Mouse (Mus musculus): ENCODE results near the gene Trpc2.
"Not testable (repeated sequence)": the region's sequence is repeated elsewhere in the genome, so short reads cannot be mapped to it uniquely, and the experiment has no call there.

Trpc2 gene

DNA sequence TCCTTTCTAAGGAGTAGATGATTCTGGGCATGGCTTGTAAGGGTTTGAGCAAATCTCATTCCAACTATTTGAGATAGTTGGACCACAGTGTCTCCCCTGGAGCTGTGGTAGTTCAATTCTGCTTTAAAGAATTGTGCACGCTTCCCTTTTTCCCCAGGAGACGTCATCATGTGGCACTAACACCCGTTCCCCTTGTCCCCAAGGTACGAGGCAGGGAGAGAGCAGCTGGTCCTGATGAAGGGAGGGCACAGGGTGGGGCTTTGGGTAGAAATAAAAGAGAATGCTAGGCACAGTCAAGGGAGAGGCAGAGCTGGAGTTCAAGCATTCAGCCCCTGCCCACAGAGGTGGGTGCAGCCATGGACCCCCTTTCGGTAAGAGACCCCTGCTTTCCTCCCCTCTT, at the start of gene Trpc2:
TSS of gene Trpc2 (plus strand) at position 301 of the 400 bp plus-strand sequence.
- DNase-seq = no peak

DNA sequence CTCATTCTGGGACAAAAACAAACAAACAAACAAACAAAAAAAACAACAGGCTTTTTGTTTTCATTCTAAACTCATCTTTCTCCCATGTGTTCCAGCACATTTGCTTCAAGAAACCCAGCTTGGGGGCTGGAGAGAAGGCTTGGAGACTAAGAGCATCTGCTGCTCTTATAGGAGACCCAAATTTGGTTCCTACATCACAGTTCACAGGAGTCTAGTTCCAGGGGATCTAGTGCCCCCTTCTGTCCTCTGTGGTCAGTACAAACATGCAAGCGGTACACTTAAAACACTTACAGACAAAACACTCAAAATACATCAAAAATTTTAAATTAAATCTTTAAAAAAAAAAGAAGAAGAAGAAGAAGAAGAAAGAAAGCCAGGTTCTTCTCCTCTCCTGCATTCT, 48.0 kb upstream of the Trpc2 start:
- no peak for DNase-seq

DNA sequence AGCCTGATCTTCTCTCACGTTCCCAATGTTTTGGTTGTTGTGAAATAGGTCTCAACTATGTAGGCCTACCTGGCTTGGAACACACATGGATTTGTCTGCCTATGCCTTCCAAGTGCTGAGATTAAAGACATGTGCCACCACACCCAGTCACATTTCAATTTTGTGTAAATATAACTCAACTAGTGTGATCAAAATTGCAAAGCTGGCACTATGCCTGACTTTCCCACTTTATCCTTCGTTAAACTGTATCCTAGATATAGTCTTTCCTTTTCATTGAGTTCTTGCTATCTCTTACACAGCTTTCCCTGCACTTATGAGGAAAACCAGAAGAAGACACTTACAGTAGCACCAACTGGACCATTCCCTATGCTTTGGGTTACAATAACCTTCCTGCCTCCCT, 47.4 kb upstream of the Trpc2 start:
- DNase-seq = no peak

DNA sequence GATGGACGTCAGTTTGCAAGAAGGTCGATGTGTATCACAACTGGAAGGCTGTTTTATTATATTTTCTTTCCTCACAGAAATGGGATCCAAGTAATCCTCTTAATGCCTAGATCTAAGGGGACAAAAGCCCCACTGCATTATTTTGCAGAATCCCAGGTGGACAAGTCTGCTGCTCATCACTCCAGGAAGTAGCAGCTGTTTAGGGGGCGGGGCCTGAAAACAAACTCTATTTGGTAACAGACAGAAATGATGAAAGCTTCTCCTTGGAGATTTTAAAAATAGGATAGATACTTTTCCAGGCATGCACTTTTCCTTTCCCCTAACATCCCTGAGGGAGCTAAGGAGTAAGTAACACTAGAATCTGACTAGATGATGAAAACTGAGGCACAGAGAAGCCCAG, 45.6 kb upstream of the Trpc2 start:
- DNase-seq = no peak

DNA sequence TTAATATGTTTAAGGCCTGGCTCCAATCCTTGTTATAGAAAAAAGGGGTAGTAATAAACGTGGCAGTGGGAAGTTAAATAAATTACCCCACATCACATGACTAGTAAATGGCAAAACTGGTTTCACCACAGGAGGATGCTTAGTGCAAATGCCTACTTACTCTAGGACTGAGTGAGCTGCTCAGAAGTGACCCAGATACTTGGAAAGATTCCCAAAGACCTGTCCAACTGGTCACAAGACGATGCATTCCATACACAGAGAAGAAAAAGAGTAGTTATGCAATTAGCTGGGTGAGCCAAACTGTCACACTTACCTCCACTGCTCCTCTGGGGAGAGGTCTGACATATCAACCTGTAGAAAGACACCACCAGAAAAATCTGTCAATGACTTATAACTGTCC, 40.6 kb upstream of the Trpc2 start:
- DNase-seq = no peak

GRCm38 (mm10) chr7:102048524-102048923, 34.4 kb upstream of the Trpc2 start:
- not testable (repeated sequence) for DNase-seq

GRCm38 (mm10) chr7:102061353-102061752, 21.6 kb upstream of the Trpc2 start:
- DNase-seq = no peak

- no peak for DNase-seq
Observed at GRCm38 (mm10) chr7:102062203-102062602, 20.7 kb upstream of the Trpc2 start.

- no peak for DNase-seq
Observed at GRCm38 (mm10) chr7:102063891-102064290, 19.0 kb upstream of the Trpc2 start.

DNA sequence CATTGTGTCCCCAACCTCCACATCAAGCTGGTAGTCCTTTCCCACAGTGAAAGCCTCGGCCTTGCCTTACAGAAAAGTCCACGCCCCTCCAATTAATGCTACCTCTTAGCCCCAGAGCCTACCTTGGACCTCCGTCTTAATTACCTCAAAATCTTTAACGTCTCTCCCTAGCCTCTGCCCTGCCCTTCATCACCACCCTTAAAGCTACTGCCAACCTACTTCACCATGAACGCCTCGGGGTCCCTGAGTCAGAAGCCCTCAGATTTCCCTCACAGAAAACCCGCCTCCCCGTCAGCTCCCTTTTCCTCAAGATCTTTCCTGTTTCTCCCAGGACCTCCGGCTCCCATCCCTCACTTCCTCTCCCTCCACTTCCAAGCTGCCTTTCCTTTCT, 18.3 kb upstream of the Trpc2 start:
- peak; percentile 14 for DNase-seq

DNA sequence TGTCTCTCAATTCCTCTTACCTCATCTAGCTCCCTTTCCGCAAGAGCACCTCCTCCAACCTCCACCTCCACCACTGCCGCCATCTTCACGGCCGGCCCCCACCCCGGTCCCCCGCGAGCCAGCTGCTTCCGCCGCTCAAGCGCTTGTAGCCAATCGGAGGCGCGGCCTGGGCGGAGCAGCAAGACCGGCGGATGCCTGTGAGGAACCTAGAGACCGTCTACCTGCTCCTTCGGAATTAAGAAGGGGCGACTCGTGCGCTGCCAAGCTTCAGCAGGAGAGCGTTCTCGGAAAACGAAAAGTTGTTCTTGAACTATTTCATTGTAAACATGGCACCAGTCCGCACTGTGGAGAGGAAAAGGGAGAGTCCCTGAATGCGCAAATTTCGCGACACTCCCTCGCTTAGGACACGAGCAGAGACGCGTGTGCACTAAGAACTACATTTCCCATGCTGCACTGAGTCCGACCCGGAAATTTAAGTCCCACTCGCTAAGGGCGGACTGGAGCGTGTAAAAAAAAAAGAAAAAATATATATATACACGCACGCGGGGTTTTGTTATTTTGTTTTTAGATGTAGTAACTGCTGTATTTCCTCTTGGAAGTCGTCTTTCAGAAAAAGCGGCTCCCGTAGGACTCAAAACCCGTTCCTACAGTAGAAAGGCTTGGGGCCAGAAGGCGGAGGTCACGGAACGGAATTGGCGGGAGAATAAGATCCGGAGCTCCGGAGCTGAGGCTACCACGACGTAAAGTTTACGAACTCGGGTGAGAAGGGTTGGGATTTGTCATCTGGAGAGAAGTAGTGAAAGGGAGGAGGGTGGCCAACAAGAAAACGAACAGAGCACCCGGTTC, 17.6 kb upstream of the Trpc2 start, which contains the start of the genes Rnf121, Xndc1 and Xntrpc:
TSS of gene Rnf121 (minus strand) at position 424 of the 846 bp plus-strand sequence.
TSS of gene Xndc1 (plus strand) at position 466 of the 846 bp plus-strand sequence.
TSS of gene Xntrpc (plus strand) at position 668 of the 846 bp plus-strand sequence.
- DNase-seq = peak; percentile 90

DNA sequence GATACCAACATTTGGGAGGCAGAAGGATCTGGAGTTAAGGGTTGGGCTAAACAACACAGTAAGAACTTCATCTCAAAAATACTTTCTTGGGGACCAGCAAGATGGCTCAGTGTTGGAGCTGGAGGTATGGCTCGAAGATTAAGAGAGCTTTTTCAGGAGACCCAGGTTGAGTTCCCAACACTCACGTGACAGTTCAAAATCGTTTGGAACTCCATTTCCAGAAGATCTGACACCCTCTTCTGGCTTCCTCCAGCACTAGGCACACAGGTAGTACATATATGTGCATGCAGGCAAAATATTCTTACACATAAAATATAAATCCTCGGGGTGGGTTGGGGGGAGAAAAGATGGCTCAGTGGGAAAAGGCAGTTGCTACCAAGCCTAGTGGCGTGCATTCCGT, 16.6 kb upstream of the Trpc2 start:
- DNase-seq = no peak

- DNase-seq = no peak
Observed at GRCm38 (mm10) chr7:102076714-102077296, 6.1 kb upstream of the Trpc2 start.

DNA sequence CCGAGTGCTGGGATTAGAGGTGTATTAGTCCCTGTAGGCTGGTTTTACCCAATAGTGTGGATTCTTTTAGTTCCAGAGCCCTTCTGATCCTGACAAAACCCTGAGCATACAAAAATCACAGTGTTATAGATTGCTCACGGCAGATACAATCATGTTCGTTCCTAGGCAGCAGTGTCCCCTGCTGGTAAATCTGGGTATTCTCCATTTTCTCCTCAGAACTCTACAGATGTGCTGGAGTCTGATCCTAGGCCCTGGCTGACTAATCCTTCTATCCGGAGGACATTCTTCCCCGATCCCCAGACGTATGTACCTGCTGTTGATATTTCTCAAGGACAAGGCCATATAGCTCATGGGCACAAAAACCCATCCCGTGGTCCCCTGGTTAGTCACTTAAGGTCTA, 4.4 kb upstream of the Trpc2 start:
- DNase-seq = peak; percentile 25

GRCm38 (mm10) chr7:102080311-102080710, 2.6 kb upstream of the Trpc2 start:
- DNase-seq = no peak

DNA sequence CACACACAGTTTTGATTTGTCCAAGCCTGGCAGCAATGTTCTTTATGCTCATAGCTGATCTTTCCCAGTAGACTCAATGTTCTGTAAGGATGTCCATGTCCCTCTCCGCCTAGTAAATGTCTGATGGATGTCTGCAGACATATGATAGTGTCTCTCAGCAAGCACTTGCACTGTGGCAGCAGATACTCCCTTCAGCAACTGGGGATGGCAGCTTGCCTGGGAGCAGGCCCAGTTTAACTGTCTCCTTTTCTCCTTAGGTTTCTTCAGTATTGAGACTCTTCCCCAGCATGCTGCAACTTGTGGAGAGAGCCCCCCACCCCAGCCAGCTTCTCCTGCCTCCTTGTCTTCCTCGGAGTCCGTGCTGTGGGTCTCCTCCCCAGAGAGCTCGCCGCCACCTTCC, 1.1 kb upstream of the Trpc2 start:
- no peak for DNase-seq

GRCm38 (mm10) chr7:102084041-102084696, 1.3 kb downstream of the Trpc2 start:
- DNase-seq = no peak

DNA sequence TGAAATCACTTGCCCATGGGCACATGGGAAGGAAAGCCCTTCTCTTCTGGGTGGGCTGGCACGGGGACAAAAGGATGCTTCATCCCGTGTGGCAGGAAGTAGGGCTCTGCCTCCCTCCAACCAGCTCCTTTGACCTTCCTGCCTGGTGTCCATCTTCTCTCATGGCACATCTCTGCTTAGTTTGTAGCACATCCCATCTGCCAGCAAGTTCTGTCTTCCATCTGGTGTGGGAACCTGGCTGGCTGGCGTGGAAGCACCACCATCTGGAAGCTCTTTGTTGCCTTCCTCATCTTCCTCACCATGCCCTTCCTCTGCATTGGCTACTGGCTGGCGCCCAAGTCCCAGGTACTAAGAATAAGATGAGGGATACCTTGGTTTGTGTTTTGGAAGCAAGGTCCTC, 4.4 kb downstream of the Trpc2 start:
- DNase-seq = no peak

DNA sequence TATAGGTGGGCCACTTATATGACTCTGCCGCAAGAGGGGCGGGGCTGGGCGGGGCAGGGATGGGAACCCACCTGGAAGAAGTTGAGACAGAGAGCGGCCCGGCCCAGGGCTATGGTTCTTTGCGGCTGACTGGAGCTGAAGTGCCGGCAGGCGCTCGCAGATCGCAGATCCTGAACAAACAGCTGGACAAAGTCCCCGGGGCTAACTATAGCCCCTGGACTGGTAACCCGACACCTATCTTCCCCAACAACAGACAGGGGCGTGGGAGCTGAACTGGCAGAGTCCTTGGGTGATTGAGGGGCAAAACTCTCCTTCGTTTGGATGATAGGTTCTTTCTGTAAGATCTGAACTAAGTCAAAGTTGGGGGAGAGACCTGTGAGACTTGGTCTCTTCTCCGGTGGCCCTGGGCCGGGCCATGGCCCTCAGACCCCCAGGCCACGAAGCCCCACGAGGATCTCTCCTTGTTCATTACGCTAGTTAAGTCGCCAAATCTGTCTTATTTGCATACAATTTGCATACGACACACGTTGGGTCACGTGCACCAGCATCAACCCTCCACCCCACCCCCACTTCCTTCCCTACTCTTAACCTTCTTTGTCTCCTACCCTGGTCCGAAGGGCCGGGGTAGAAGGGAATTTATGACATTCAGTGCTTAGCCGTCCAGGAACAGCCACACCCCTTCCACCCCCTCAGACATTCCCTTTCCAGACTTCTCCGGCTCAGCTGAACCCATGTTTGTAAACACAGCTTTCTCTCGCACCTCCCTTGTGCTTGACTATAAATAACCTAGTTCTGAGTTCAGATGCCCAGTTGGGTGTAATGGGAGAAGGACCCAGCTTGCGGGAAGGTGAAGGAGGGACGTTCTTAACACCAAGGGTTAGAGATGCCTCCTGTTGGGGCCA, 17.1 kb downstream of the Trpc2 start:
- no peak for DNase-seq

- no peak for DNase-seq
Observed at GRCm38 (mm10) chr7:102100868-102101267, 18.0 kb downstream of the Trpc2 start.

DNA sequence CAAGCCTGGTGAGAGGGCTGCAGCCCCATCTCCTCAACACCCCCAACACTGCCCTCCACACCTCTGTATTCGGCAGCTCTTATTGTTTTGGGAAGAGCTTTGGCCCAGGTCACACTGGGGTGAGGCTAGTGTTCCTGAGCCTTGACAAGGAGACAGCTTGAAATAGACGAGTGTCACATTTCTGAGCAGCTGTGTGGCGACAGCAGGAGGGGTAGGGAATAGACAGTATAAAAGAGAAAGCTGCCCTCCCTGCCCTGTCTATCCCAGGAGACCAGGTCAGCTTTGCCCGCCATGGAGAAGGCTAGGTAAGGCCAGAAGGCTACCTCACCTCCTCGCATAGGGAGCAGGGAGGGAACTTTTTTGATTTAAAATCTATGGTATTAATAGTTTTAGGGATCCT, 18.6 kb downstream of the Trpc2 start, which contains the start of gene Art1:
TSS of gene Art1 (plus strand) at position 257 of the 400 bp plus-strand sequence.
- no peak for DNase-seq

DNA sequence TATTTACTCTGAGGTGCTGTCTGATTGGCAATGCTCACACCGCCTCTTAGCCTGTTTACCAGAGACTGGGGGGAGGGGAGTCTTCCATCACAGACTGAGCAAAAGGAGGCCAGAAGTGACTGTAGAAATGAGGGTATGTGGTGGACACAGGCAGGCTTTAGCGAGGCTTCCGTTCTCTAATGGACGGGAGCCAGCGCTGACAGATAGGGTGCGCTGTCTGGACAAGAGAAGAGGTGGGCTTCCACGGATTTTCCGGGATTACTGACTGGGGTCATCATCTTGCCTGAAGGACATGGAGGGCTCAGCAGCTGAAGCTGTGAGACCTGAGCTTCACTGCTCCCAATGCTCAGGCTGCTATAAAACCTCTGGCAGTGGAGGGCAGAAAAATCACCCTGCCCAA, 19.3 kb downstream of the Trpc2 start:
- DNase-seq = no peak

DNA sequence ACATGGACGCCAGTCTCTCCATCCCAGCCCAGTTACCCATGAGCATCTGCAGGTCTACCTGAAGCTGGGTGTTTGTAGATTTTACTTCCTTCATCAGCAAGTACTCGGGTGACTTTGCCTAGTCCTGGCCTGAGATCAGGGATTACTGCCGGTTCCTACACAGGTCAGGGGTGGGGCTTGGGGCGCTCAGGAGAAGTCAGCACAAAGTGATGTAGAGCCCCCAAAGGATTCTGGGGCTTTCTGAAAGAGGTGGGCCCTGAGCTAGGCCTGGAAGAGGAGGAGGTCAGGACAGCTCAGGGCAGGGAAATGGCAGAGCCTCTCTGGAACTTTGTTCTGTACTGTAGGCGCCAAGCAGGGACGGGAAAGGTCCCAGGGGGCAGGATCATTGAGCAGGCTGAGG, 19.8 kb downstream of the Trpc2 start:
- DNase-seq = no peak
